Mouse (Mus musculus): Measurements from ENCODE around the gene Tbc1d5. TPM values are rescaled to one million over a fixed set of nuclear protein-coding genes. Genes with fewer than 3 reads are reported as not detected.

Gene Tbc1d5
- total and polyA plus RNA-seq, 3 experiments, result 6.6 to 13.9 (median 7.7) TPM

DNA sequence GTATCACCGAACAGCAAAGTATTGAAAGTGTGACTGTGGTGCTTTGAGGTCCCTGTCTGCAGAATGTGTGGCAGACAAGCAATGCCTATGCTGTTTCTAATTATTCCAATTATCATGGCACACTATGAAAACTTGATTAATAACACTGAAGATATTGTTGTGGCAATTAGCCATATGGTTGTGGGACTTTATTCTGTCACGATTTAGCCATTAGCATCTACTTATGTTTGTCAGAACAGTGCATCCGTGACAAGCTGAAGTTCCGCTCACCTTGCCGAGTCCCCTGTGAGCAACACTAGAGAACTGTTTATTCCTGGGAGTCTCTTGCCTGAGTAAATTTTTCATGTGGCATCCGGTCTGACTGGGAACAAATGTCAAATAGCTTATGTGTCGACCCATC, 281.3 kb downstream of the Tbc1d5 start:
- in situ Hi-C loops (cut with MboI; ENCODE audit: low pct_ligation_motif_present, low pct_unique_long_range_greater_than_20kb, low sequenced_read_pairs), result no loop called here
- H3K36me3 ChIP-seq (replicated peaks in 1 of 2; ENCODE audit: control insufficient read depth in 1 of 2, insufficient read depth in 1 of 2, low read length in 1 of 2), result peaks cover 0 to 8% of the 10 kb centered on the region in 2 experiments
- dilution Hi-C loops (cut with MboI; ENCODE audit: extremely low pct_ligation_motif_present, extremely low pct_unique_long_range_greater_than_20kb, low sequenced_read_pairs), result no loop called here
- no peaks in the 10 kb centered on the region for H3K9me3 ChIP-seq (replicated peaks; ENCODE audit: low read length)
- no peak overlapping the region for H3K4me3 ChIP-seq (replicated peaks in 1 of 3; ENCODE audit: low read depth in 2 of 3, low read length in 2 of 3, poor library complexity in 1 of 3)
- no peaks in the 10 kb centered on the region for H3K27me3 ChIP-seq (replicated peaks)
- no peaks in the 10 kb centered on the region for H3K4me1 ChIP-seq (ENCODE audit: control insufficient read depth in 1 of 2, insufficient read depth in 2 of 2)
- H3K4me2 ChIP-seq (ENCODE audit: insufficient read depth, low read depth, poor library complexity, severe bottlenecking), result no peak overlapping the region
- no peak overlapping the region for H3K9ac ChIP-seq (ENCODE audit: insufficient read depth, low read depth)
- no peak for DNase-seq (ENCODE audit: extremely low read depth)
- no peaks in the 10 kb centered on the region for H3K79me2 ChIP-seq (replicated peaks; ENCODE audit: control insufficient read depth, extremely low read depth, insufficient read depth, poor library complexity, severe bottlenecking)
- H3K27ac ChIP-seq (ENCODE audit: insufficient read depth, low read depth), result no peak overlapping the region
- no peak for TF ChIP-seq PAX5 (IDR thresholded peaks at IDR 0.05; ENCODE audit: low read length)
- no peak for TF ChIP-seq JUND (conservative IDR thresholded peaks at IDR 0.05; ENCODE audit: low read depth, low read length)
- TF ChIP-seq E2F4 (IDR thresholded peaks at IDR 0.05; ENCODE audit: insufficient replicate concordance, low read depth, low read length), result no peak

DNA sequence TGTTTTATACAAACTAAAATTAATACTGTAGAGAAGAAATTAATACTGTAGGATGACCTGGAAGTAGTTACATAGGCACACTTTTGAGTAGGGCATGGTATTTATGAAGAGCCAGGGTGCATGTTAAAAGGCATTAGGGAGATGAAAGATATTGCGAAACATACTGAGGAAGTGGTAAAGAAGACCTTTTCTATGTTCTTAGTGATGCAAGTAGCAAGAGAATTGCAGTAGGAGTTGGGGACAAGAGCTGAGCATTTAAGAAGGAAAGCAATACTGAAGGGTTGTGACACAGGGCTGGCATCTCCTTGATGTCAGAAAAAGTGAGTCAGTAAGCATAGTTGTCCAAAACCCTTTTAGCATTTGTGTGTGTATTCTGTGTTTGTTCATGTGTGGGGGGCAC, 289.7 kb downstream of the Tbc1d5 start:
- no peaks in the 10 kb centered on the region for H3K36me3 ChIP-seq (replicated peaks in 1 of 2; ENCODE audit: control insufficient read depth in 1 of 2, insufficient read depth in 1 of 2, low read length in 1 of 2)
- no peak overlapping the region for H3K27ac ChIP-seq (ENCODE audit: insufficient read depth, low read depth)
- no peak for DNase-seq (ENCODE audit: extremely low read depth)
- H3K4me3 ChIP-seq (replicated peaks in 1 of 3; ENCODE audit: low read depth in 2 of 3, low read length in 2 of 3, poor library complexity in 1 of 3), result no peak overlapping the region
- no peak overlapping the region for H3K4me2 ChIP-seq (ENCODE audit: insufficient read depth, low read depth, poor library complexity, severe bottlenecking)
- dilution Hi-C loops (cut with MboI; ENCODE audit: extremely low pct_ligation_motif_present, extremely low pct_unique_long_range_greater_than_20kb, low sequenced_read_pairs), result no loop called here
- TF ChIP-seq CHD2 (IDR thresholded peaks at IDR 0.05; ENCODE audit: low read length) (no peak), KAT2A (IDR thresholded peaks at IDR 0.05; ENCODE audit: insufficient replicate concordance, low read length) (no peak), RCOR1 (conservative IDR thresholded peaks at IDR 0.05; ENCODE audit: low read depth, low read length) (no peak), ZKSCAN1 (IDR thresholded peaks at IDR 0.05; ENCODE audit: borderline replicate concordance, low read depth, low read length) (no peak), ZC3H11A (IDR thresholded peaks at IDR 0.05; ENCODE audit: low read depth, low read length) (no peak), GABPA (IDR thresholded peaks at IDR 0.05; ENCODE audit: insufficient replicate concordance, low read depth, low read length) (no peak)
- no peak overlapping the region for H3K9ac ChIP-seq (ENCODE audit: insufficient read depth, low read depth)
- in situ Hi-C loops (cut with MboI; ENCODE audit: low pct_ligation_motif_present, low pct_unique_long_range_greater_than_20kb, low sequenced_read_pairs), result no loop called here
- no peaks in the 10 kb centered on the region for H3K27me3 ChIP-seq (replicated peaks)
- H3K9me3 ChIP-seq (replicated peaks; ENCODE audit: low read length), result no peaks in the 10 kb centered on the region
- H3K4me1 ChIP-seq (ENCODE audit: control insufficient read depth in 1 of 2, insufficient read depth in 2 of 2), result peaks cover 3% of the 10 kb centered on the region in 2 experiments; a peak in 1 of 4 replicates
- no peaks in the 10 kb centered on the region for H3K79me2 ChIP-seq (replicated peaks; ENCODE audit: control insufficient read depth, extremely low read depth, insufficient read depth, poor library complexity, severe bottlenecking)

DNA sequence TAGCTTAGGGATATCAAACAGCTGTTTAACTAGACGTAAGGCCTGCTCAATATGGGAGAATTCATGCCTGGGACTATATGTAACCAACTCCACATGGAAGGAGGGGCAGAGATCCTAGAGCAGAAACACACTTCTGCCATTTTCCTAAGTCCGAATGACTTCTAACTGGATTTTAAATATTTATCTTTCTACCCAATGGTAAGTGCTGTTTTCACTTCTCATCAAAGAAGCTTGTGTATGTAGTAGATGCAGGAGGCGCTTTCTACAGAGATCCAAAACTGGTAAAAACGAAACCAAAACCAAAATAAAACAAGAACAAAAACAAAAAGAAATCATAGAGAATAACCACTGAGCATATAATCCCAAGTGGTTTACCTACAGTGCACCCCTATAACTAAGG, 299.2 kb downstream of the Tbc1d5 start:
- TF ChIP-seq BHLHE40 (IDR thresholded peaks at IDR 0.05; ENCODE audit: low read depth, low read length) (no peak), IRF4 (IDR thresholded peaks at IDR 0.05; ENCODE audit: low read depth, low read length) (peak; percentile 36; the same call in 1 of the 2 replicates), E2F4 (IDR thresholded peaks at IDR 0.05; ENCODE audit: insufficient replicate concordance, low read depth, low read length) (no peak)
- in situ Hi-C loops (cut with MboI; ENCODE audit: low pct_ligation_motif_present, low pct_unique_long_range_greater_than_20kb, low sequenced_read_pairs) (no loop called here), dilution Hi-C loops (cut with MboI; ENCODE audit: extremely low pct_ligation_motif_present, extremely low pct_unique_long_range_greater_than_20kb, low sequenced_read_pairs) (no loop called here)

More for the DNA sequence above, 299.2 kb downstream of the Tbc1d5 start:
- Histone ChIP-seq H3K27ac (ENCODE audit: insufficient read depth, low read depth) (no peak overlapping the region), H3K4me1 (ENCODE audit: control insufficient read depth in 1 of 2, insufficient read depth in 2 of 2) (peaks cover 0 to 21% of the 10 kb centered on the region in 2 experiments; a peak in 2 of 4 replicates), H3K9ac (ENCODE audit: insufficient read depth, low read depth) (peak overlapping the region; percentile 72), H3K4me3 (replicated peaks in 1 of 3; ENCODE audit: low read depth in 2 of 3, low read length in 2 of 3, poor library complexity in 1 of 3) (peak overlapping the region in 2 of 3 experiments; percentile 2 to 39), H3K36me3 (replicated peaks in 1 of 2; ENCODE audit: control insufficient read depth in 1 of 2, insufficient read depth in 1 of 2, low read length in 1 of 2) (no peaks in the 10 kb centered on the region), H3K4me2 (ENCODE audit: insufficient read depth, low read depth, poor library complexity, severe bottlenecking) (peak overlapping the region; percentile 98), H3K79me2 (replicated peaks; ENCODE audit: control insufficient read depth, extremely low read depth, insufficient read depth, poor library complexity, severe bottlenecking) (no peaks in the 10 kb centered on the region), H3K27me3 (replicated peaks) (no peaks in the 10 kb centered on the region), H3K9me3 (replicated peaks; ENCODE audit: low read length) (no peaks in the 10 kb centered on the region)
- no peak for DNase-seq (ENCODE audit: extremely low read depth)
